Mouse (Mus musculus): Measurements from ENCODE around the gene Mrpl4.

DNA sequence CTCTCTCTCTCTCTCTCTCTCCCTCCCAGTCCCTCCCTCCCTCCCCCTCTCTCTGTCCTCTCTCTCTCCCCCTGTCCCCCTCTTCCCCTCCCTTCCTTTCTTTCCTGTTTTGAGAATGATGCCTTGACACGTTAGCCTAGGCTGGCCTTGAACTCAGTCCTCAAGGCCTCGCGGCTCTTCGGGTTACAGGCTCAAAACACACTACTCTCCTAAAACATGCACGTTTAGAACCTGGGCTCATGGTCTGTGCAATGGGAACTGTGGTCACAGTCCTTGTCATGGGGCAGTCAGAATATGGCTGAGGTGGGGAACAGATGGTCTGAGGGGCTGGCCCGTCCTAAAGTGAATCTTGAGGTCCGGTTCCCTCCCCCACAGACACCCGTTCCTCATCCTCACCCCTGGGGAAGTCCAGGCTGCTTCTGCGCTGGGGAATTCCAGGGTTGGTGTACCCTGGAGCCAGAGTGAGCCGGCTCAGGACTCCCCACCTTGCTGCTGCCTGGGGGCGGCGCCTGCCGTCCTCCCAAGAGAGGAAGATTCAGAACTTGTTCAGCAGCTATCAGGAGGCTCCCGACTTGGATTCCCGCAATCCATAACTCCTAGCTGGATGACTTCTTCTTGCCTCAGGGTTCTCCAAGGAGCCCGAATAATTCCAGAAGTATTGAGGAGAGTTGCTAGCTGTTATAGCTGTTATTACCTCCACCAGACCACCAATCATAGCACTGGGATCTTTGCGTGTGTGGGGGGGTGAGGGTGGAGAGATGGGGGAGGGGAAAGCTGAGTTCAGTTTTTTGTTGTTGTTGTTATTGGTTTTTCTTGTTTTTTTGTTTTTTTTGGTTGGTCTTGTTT is 14.0 kb downstream of the Mrpl4 start:
- TF ChIP-seq CHD2 (IDR thresholded peaks at IDR 0.05; ENCODE audit: low read depth, low read length) (no peak), ZNF384 (IDR thresholded peaks at IDR 0.05; ENCODE audit: low read depth, low read length) (no peak), MAFK (IDR thresholded peaks at IDR 0.05; ENCODE audit: insufficient read depth, low read depth, low read length) (no peak)

Data from ES-E14 (cell line).